Mouse (Mus musculus) left cerebral cortex, adult 2 months (tissue): ENCODE measurements around the gene Rnf135. TPM values are rescaled to one million over a fixed set of nuclear protein-coding genes. Genes with fewer than 3 reads are reported as not detected.

Experiments
- DNase-seq, 2 experiments: peaks; one replicate each; pipeline ENCODE4 v3.0.0; 2021 to 2022; ENCODE audit warnings: low spot score in 2 of 2, mixed read lengths in 1 of 2; ENCODE audit errors: extremely low spot score in 1 of 2
- H3K27ac ChIP-seq: fragments of 200-600 bp; 2 replicates; pipeline ENCODE4 v1.8.1; 2022
- H3K4me3 ChIP-seq: fragments of 200-600 bp; 2 replicates; pipeline ENCODE4 v1.8.1; 2022
- CTCF ChIP-seq: fragments of 200-600 bp; IDR thresholded peaks from 2 replicates; pipeline ENCODE4 v1.8.1; 2022; ENCODE audit warnings: antibody characterized with exemption, mild to moderate bottlenecking, moderate library complexity
- intact Hi-C: fragments of 180-260 bp; cut with DNase I; formaldehyde crosslinking; loops from one replicate; pipeline ENCODE4 v1.15.1; 2025
- total RNA-seq, 2 experiments: library from RNA; stranded (reverse); gene quantifications; 2 replicates each; pipeline ENCODE4 v1.2.3; 2021

The Rnf135 gene
- total RNA-seq, 2 experiments from 2014 or later = 3.5 to 3.7 TPM

DNA sequence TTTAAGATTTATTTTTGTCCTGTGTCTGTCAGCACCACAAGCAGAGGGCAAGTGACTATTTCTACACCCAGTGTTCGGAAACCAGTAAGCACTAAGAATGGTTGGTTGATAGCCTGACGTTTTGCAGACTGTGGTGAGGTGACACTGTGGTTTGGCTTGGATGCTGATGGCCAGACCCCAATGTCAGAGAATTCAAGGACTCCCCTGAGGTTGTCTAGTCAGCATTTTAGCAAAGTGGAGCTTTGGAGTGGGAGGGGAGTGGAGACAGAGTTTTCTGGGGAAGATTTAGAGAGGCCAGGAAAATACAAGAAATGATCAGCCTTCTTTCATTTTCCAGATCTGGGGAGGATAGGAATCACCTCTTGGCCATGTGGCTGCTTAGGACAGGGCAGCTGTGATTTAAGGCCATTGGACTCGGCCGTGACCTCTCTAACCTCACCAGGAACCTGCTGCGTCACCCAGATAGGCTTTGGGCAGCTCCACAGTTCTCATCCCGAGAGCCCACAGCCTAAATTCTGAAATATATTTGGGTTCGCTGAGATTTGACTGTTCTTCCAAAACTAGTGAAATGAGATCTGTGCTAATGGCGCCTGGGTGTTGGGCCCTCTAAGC lies 34.1 kb upstream of the Rnf135 start:
- no peak for DNase-seq
- no peak for TF ChIP-seq CTCF
- no peak overlapping the region for H3K4me3 ChIP-seq
- H3K27ac ChIP-seq = no peak overlapping the region
- intact Hi-C loops = no loop called here

DNA sequence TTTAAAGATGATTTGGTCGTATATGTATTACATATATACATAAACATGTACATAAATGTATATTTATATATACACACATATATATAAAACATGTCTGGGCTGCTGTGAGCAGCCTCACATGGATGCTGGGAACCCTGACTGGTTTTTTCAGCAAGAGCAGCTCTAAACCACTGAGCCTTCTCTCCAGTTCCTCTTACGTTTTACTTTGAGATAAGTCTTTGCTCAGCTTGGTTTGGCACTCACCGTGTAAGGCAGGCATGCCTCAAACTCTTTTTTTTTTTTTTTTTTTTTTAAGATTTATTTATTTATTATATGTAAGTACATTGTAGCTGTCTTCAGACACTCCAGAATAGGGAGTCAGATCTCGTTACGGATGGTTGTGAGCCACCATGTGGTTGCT lies 33.1 kb upstream of the Rnf135 start:
- DNase-seq = no peak
- no peak overlapping the region for H3K4me3 ChIP-seq
- no peak overlapping the region for H3K27ac ChIP-seq
- intact Hi-C loops = no loop called here
- no peak for TF ChIP-seq CTCF

DNA sequence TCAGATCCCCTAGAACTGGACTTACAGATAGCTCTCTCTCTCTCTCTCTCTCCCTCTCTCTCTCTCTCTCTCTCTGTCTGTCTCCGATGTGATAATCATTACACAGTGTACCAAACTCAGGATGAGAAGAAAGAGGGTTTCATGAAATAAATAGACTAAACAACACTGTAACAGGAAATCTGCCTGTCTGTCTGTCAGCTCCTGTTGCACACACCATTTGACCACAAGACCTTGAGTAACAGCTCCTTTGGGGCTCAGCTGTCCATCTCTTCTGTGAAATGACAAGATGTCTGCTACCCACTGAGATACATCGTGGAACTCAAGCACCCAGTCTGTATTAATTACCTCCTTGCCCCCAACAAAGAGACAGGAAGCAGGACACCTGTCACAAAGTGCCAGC lies 32.1 kb upstream of the Rnf135 start:
- intact Hi-C loops = no loop called here
- no peak for DNase-seq
- H3K4me3 ChIP-seq = no peak overlapping the region
- H3K27ac ChIP-seq = no peak overlapping the region
- TF ChIP-seq CTCF = no peak

DNA sequence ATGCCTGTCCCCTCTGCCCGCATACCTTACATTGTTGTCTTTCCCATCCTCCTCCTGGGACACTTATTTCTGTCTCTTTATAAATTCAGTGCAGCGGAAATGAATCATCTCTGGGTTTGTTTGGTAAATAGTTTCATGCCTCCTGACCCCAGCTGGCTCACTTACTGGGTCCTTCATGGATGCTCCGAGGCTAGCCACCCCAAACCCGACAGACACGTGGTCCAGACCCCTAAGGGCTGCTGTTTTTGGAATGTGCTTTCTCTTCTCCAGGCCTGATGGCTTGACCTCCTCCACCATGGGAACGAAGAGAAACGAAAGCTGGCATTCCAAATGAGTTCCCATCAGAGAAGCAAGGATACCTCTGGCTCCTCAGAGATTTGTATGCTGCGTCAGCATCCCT lies 31.3 kb upstream of the Rnf135 start:
- TF ChIP-seq CTCF = no peak
- intact Hi-C loops = no loop called here
- DNase-seq = no peak
- no peak overlapping the region for H3K4me3 ChIP-seq
- no peak overlapping the region for H3K27ac ChIP-seq

DNA sequence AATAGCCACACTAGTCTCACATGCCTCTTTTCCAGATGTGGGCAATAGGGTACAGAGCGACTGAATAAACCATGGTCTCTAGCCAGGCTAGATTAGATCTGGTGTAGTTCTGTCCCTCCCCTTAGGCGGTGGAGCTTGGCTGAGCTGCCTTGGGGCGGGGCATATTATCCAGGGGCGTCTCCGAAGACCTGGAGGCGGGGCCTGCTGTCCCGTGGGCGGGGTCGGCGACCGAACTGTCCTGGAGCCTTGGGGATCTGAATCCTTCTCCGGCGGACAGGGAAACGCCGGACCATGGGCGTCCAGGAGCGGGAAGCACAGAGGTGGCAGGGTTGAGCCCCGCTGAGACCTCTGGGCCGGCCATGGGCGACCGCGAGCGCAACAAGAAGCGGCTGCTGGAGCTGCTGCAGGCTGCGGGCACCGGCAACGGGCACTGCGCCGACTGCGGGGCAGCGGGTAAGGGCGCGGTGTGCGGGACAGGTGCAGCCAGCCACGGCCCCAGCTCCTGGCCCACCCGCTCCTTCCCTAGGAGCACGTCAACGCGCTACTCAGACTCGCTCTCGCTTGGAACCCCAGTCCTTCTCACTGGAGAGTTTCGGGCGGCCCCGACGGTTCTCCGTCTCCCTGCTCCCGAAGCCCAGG lies 29.7 kb upstream of the Rnf135 start, which contains the start of gene Adap2:
Gene Adap2 (plus strand): TSS at position 249 of the 639 bp plus-strand sequence.
- peak within 1 kb of the TSS; percentile 45 for H3K4me3 ChIP-seq
- TF ChIP-seq CTCF = no peak; the same call in 1 of the 2 replicates
- intact Hi-C loops = loop anchor here (2.0 kb wide), 1 partner anchor 23 kb away; no protein-coding TSS in a partner anchor
- peak within 1 kb of the TSS; percentile 25 for H3K27ac ChIP-seq
- peak; percentile 52 to 70 for DNase-seq

DNA sequence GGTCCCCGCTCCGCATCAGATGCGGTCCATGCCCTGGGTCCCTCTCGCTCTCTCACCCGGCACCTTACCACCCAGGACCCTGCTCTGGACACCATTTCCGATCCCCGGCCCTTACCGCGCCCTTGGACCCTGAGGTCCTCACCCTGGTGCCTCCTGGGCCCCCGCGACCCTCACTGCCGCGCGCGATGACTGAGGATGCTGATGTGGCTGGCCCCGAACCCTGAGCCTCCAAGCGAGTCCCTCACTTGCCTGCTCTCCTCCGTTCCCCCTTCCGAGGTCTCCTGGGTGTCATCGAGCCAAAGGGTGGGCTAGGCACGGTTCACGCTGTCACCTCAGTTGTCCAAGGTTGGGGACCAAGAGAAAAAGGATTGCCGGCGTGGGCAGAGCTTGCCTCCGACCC lies 29.1 kb upstream of the Rnf135 start:
- intact Hi-C loops = loop anchor here (2.0 kb wide), 1 partner anchor 22 kb away; no protein-coding TSS in a partner anchor
- DNase-seq = no peak
- TF ChIP-seq CTCF = no peak
- H3K4me3 ChIP-seq = peak overlapping the region; percentile 45
- H3K27ac ChIP-seq = peak overlapping the region; percentile 25; the same call in 1 of the 2 replicates

DNA sequence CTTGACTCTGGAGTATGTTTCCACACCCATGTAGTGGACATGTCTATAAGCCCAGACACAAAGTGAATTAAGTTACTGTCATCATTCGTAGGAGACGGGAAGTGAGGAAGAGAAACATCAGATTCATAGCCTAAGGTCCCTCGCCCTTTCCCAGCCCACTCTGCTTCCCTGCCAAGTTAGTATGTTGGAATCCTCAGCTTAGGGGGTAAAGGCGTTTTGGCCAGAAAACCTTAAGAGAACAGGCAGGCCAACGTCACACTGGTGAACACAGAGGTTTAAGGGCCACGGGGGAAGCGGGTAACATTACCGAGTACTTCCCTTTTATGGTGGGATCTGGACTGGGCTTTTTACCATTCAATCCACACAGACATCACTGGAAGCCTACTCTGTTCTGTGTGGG lies 28.1 kb upstream of the Rnf135 start:
- DNase-seq = no peak
- intact Hi-C loops = loop anchor here (2.0 kb wide), 1 partner anchor 21 kb away; no protein-coding TSS in a partner anchor
- no peak for TF ChIP-seq CTCF
- peak overlapping the region; percentile 20; the same call in 1 of the 2 replicates for H3K4me3 ChIP-seq
- H3K27ac ChIP-seq = 0 out of 2 replicates have a peak overlapping the region, but pooled peaks have one; percentile 13

DNA sequence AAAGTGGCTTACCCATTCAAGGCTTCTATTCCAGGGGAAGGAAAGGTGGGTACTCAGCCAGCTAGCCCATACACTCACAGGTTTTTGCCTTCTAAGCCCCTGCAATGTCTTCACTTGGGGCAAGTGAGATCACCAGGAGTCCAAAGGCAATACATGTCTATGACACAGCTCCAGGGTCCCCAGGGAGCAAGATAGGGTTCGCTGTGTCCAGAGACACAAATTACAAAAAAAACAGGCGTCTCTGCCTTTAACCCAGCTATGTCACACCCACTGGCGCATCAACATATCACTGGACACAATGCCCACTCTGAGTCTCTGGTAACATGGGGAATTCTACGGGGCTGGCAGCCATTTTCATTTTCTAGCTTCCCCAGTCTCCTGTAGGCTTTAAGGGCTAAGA lies 27.7 kb upstream of the Rnf135 start:
- peak overlapping the region; percentile 11 for H3K4me3 ChIP-seq
- no peak for TF ChIP-seq CTCF
- DNase-seq = no peak
- intact Hi-C loops = loop anchor here (2.0 kb wide), 1 partner anchor 21 kb away; no protein-coding TSS in a partner anchor
- peak overlapping the region; percentile 24; the same call in 1 of the 2 replicates for H3K27ac ChIP-seq

DNA sequence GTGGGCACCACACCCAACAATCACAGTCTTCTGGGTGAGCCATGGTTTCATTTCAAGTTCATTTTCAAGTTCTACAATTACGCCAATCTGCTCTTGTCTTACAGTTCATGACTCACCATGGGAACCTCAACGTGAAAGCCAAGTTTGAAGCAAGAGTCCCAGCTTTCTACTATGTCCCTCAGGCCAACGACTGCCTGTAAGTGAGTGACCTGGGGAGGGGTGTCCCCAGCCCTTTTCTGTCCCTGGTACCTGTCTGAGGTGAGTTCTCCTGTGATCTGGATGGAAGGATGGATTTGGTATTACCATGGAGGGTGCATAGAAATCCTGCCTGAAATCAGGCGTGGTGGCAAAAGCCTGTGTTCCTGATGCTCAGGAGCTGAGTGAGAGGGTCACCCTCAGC lies 26.8 kb upstream of the Rnf135 start:
- intact Hi-C loops = no loop called here
- no peak for DNase-seq
- Histone ChIP-seq H3K4me3 (no peak overlapping the region), H3K27ac (no peak overlapping the region)
- TF ChIP-seq CTCF = no peak

DNA sequence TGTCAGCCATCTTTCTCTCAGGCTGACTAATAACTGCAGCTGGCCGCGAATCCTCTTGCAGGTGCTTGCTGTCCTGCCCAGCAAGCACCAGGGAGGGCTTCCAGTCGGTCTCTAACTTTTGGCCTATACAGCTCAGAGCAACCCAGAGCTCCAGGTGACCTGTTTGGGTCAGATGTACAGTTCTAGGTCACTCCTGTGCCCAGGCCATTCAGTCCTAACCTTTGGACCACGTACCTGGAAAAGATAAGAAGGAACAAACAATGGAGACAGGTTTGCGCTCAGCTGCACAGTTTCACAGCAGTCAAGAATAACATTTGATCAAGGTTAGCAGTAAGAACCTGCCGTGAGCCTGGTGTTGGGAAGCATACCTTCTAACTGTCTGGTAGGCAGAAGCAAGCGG lies 24.6 kb upstream of the Rnf135 start:
- no peak overlapping the region for H3K4me3 ChIP-seq
- DNase-seq = no peak
- no peak overlapping the region for H3K27ac ChIP-seq
- TF ChIP-seq CTCF = no peak
- intact Hi-C loops = no loop called here

DNA sequence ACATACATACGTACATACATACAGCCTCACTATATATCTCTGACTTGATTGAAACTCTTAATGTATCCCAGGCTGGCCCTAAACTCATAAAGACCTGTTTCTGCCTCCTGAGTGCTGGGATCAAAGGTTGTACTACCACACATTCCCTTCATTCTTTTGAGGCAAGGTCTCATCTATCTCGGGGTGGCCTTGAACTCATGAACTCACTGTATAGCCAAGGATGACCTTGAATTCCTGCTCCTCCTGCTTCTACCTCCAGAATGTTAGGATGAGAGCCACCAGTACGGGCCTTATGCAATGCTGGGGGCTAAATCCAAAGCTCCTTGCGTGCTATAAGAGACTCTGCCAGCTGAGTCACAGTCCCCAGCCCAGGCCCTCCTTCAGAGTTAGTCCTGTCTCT lies 22.6 kb upstream of the Rnf135 start:
- no peak for DNase-seq
- TF ChIP-seq CTCF = no peak
- intact Hi-C loops = no loop called here
- no peak overlapping the region for H3K27ac ChIP-seq
- no peak overlapping the region for H3K4me3 ChIP-seq

DNA sequence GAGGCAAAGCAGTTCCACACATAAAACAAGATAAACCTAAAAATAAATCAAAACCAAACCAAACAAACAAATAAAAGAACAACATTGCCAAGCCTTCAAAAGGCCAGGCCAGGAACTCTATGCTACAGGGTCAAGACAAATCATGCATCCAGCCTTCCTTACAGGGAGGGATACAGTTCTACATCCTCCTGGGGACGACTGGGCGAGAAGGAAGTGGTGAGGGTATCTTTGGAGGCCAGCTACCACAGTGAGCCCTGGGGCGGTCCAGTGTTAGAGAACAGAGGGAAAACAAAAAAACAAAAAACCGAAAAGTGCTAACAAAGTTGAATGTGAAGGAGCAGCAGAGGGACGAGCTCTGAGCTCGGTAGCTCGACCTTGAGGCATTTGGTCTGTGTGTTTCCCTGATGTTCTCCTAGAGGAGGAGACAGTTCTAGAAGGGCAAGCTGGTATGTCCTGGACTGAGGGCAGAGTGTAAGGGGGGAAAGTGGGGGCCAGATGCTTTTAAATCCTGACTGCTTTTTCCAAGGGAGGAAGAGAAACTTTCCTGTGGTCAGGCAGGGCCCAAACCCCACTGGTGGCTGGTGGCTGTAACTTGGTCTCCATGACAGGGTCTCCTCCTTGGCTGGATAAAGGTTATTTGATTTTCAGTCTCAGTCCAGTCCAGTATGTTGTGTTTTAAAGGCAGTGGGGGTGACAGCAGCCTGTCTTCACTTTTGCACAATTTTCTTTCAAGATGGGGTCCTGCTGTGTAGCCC lies 20.1 kb upstream of the Rnf135 start:
- no peak overlapping the region for H3K4me3 ChIP-seq
- TF ChIP-seq CTCF = no peak
- 0 out of 2 replicates have a peak overlapping the region, but pooled peaks have one; percentile 28 for H3K27ac ChIP-seq
- intact Hi-C loops = no loop called here
- DNase-seq = no peak
